Mouse (Mus musculus) small intestine, adult 2 months (tissue): Measurements from ENCODE around the gene Fam98c.
"Not testable (repeated sequence)": the region's sequence is repeated elsewhere in the genome, so short reads cannot be mapped to it uniquely, and the experiment has no call there.

Experiments
- CTCF ChIP-seq: fragments of 200-500 bp; IDR thresholded peaks from 2 replicates; pipeline ENCODE4 v1.5.1; 2012; ENCODE audit warnings: low read depth, mild to moderate bottlenecking, control low read depth, inconsistent platforms, low read length, moderate library complexity, mixed read lengths; ENCODE audit not compliant: insufficient replicate concordance, insufficient read length; ENCODE audit errors: extremely low read depth
- POLR2A ChIP-seq: fragments of 200-500 bp; IDR thresholded peaks from 2 replicates; pipeline ENCODE4 v1.6.1; 2012; ENCODE audit warnings: low read depth, mild to moderate bottlenecking, control low read depth, inconsistent platforms, low read length, moderate library complexity

GRCm38 (mm10) chr7:29194230-29194629 is 38.2 kb upstream of the Fam98c start:
- not testable (repeated sequence) for TF ChIP-seq CTCF, POLR2A
